Mouse (Mus musculus) spleen, adult 2 months (tissue): ENCODE data around the gene Wnt11. TPM values are rescaled to one million over a fixed set of nuclear protein-coding genes. Genes with fewer than 3 reads are reported as not detected.

ENCODE experiments used
- DNase-seq, 2 experiments: peaks; one replicate each; pipeline versions ENCODE4 v3.0.0 to v3.0.0-alpha.2; 2012 to 2021; ENCODE audit warnings: low spot score in 2 of 2, low read depth in 1 of 2
- H3K27ac ChIP-seq: fragments of 200-500 bp; 2 replicates; pipeline ENCODE4 v1.5.1; 2012; ENCODE audit warnings: low read length, inconsistent platforms; ENCODE audit not compliant: insufficient read depth
- H3K27me3 ChIP-seq: fragments of 200-500 bp; 2 replicates; pipeline ENCODE4 v1.6.1; 2012; ENCODE audit warnings: mild to moderate bottlenecking, moderate library complexity, low read length, inconsistent platforms; ENCODE audit not compliant: control insufficient read depth, insufficient read depth
- H3K36me3 ChIP-seq: fragments of 200-500 bp; 2 replicates; pipeline ENCODE4 v1.6.1; 2012; ENCODE audit warnings: mild to moderate bottlenecking, low read length, inconsistent platforms; ENCODE audit not compliant: control insufficient read depth, insufficient read depth
- H3K4me1 ChIP-seq: fragments of 200-500 bp; 2 replicates; pipeline ENCODE4 v1.6.1; 2011; ENCODE audit warnings: inconsistent platforms; ENCODE audit not compliant: control insufficient read depth, insufficient read depth, insufficient read length
- H3K4me3 ChIP-seq: fragments of 200-500 bp; 2 replicates; pipeline ENCODE4 v1.5.1; 2011; ENCODE audit warnings: mild to moderate bottlenecking, inconsistent platforms; ENCODE audit not compliant: insufficient read depth, insufficient read length; ENCODE audit errors: extremely low read depth
- CTCF ChIP-seq: fragments of 200-500 bp; IDR thresholded peaks from 2 replicates; pipeline ENCODE4 v1.5.1; 2011; ENCODE audit warnings: mild to moderate bottlenecking, inconsistent platforms; ENCODE audit not compliant: insufficient read depth, insufficient read length, insufficient replicate concordance; ENCODE audit errors: extremely low read depth
- POLR2A ChIP-seq: fragments of 200-500 bp; IDR thresholded peaks from 2 replicates; pipeline ENCODE4 v1.6.1; 2011; ENCODE audit warnings: low read depth, low read length, inconsistent platforms
- WGBS: fragments of 180-500 bp; shearing (Covaris S2); methylation state at CpG from one replicate; pipeline ENCODE4 v1.1.7; 2018; 5-methylcytosine and 5-hydroxymethylcytosine counted together
- polyA plus RNA-seq: library from polyadenylated mRNA; depleted of rRNA; stranded (reverse); fragments of >200 nt; gene quantifications from 2 replicates; pipeline ENCODE4 v1.2.3, GENCODE M21; 2012; rRNA removed

Gene Wnt11
- polyA plus RNA-seq, 1 experiment = 4.9 TPM

GRCm38 (mm10) chr7:98901120-98901519 is 66.2 kb downstream of the Wnt11 start:
- WGBS = 94% methylated on average over 1 of the region's 1 CpGs
- DNase-seq = no peak
- Histone ChIP-seq H3K27me3 (no peaks in the 10 kb centered on the region), H3K4me1 (no peaks in the 10 kb centered on the region), H3K27ac (no peak overlapping the region), H3K36me3 (peaks cover 15% of the 10 kb centered on the region), H3K4me3 (no peak overlapping the region)
- TF ChIP-seq CTCF (peak; percentile 25; the same call in 1 of the 2 replicates), POLR2A (no peak)

GRCm38 (mm10) chr7:98903884-98904283 is 69.0 kb downstream of the Wnt11 start:
- WGBS = 86% methylated on average over 5 of the region's 5 CpGs
- H3K27me3 ChIP-seq = no peaks in the 10 kb centered on the region
- H3K4me1 ChIP-seq = no peaks in the 10 kb centered on the region
- peaks cover 10% of the 10 kb centered on the region for H3K36me3 ChIP-seq
- no peak for DNase-seq
- H3K4me3 ChIP-seq = no peak overlapping the region
- no peak overlapping the region for H3K27ac ChIP-seq
- TF ChIP-seq POLR2A (no peak), CTCF (no peak)

Other genes starting within 250 kb of the Wnt11 start
- gene Emsy, start 178.3 kb upstream of the Wnt11 start, polyA plus RNA-seq = 14.3 and 14.8 TPM in 2 replicates
- gene Thap12, start 132.0 kb upstream of the Wnt11 start, polyA plus RNA-seq = 4.2 and 5.0 TPM in 2 replicates